Comparison of ENCODE assay signal across 8 mouse cellular contexts in the genomic region with DNA sequence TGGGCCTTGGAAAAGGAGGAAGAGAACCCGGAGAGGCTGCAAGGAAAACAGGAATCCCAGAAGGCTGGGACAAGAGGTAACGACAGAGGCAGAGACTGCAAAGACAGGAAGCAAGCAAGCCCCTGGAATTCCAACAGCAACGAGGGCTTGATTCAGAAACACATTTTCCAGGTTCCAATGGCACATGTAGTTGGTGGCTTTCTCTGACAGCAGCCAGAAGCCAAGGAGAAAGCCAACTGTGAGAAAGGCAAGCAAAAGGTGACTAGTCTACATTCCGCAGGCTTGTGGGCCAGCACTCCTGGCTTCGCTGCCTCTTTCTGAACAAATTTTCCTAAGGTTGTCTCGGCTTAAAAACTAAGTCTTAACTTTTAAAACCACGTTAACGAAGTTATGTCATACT. TPM values are rescaled to one million over a fixed set of nuclear protein-coding genes. Genes with fewer than 3 reads are reported as not detected.
A peak's percentile ranks its signal among the peaks of the same experiment; 100 is the strongest.
DNase-seq lines count a peak whose midpoint lies in the region; ATAC-seq and TF ChIP-seq lines count a peak whose summit lies in the region.

No protein-coding gene starts in this region.

- H3K36me3 ChIP-seq in forebrain, embryonic 16.5 days (ENCODE audit: control insufficient read depth, insufficient read depth): peaks cover 4% of the 10 kb centered on the region; the same call in 1 of the 2 replicates
- H3K36me3 ChIP-seq in limb, embryonic 13.5 days: peaks cover 22% of the 10 kb centered on the region
- no peaks in the 10 kb centered on the region for H3K36me3 ChIP-seq in stomach, embryonic 16.5 days (ENCODE audit: control insufficient read depth, insufficient read depth, low read length)

- DNase-seq in left cerebral cortex, adult 2 months (ENCODE audit: extremely low spot score in 1 of 2, low spot score in 2 of 2): no peak
- no peak for DNase-seq in left cerebral cortex, postnatal 10 days (ENCODE audit: extremely low spot score in 1 of 2, low spot score in 2 of 2)
- DNase-seq in brain, adult 2 months (ENCODE audit: low read depth, low spot score): peak; percentile 24
- DNase-seq in layer of hippocampus, postnatal 36 days: no peak
- DNase-seq in adrenal gland, adult 8-10 months: no peak

- 9% methylated on average over 8 of the region's 8 CpGs for WGBS in forebrain, embryonic 16.5 days
- 7% methylated on average over 8 of the region's 8 CpGs for WGBS in limb, embryonic 13.5 days
- 6% methylated on average over 8 of the region's 8 CpGs for WGBS in stomach, embryonic 16.5 days

- no peak for ATAC-seq in forebrain, embryonic 16.5 days
- no peak for ATAC-seq in limb, embryonic 13.5 days (ENCODE audit: low FRiP score, low read depth)
- no peak for ATAC-seq in stomach, embryonic 16.5 days (ENCODE audit: insufficient read depth, low FRiP score)

- H3K9me3 ChIP-seq in forebrain, embryonic 16.5 days (ENCODE audit: control insufficient read depth, low read length): no peaks in the 10 kb centered on the region
- no peaks in the 10 kb centered on the region for H3K9me3 ChIP-seq in limb, embryonic 13.5 days
- no peaks in the 10 kb centered on the region for H3K9me3 ChIP-seq in stomach, embryonic 16.5 days (replicated peaks; ENCODE audit: control insufficient read depth, low read length)

- intact Hi-C loops in left cerebral cortex, adult 2 months (cut with DNase I): loop anchor here (1.0 to 5.0 kb wide), 3 partner anchors 38 to 257 kb away; partner anchors contain the start of gene Coa7
- intact Hi-C loops in left cerebral cortex, postnatal 10 days (cut with DNase I): loop anchor here (10.0 kb wide), 1 partner anchor 136 kb away; no protein-coding TSS in a partner anchor

- peak overlapping the region; percentile 60 for H3K9ac ChIP-seq in forebrain, embryonic 16.5 days (replicated peaks; ENCODE audit: low read depth, low read length)
- H3K9ac ChIP-seq in limb, embryonic 13.5 days: peak overlapping the region; percentile 77
- H3K9ac ChIP-seq in stomach, embryonic 16.5 days (ENCODE audit: low read length): peak overlapping the region; percentile 80

- no peak for TF ChIP-seq CTCF in left cerebral cortex, adult 2 months (IDR thresholded peaks at IDR 0.05)

- peaks cover 10% of the 10 kb centered on the region for H3K4me1 ChIP-seq in forebrain, embryonic 16.5 days (replicated peaks; ENCODE audit: control insufficient read depth, insufficient read depth, low read length)
- peaks cover 14% of the 10 kb centered on the region for H3K4me1 ChIP-seq in limb, embryonic 13.5 days
- peaks cover 7% of the 10 kb centered on the region for H3K4me1 ChIP-seq in stomach, embryonic 16.5 days (ENCODE audit: control insufficient read depth, insufficient read depth, low read length)

- peak overlapping the region; percentile 92 for H3K4me2 ChIP-seq in forebrain, embryonic 16.5 days (ENCODE audit: low read length)
- peak overlapping the region; percentile 89 for H3K4me2 ChIP-seq in limb, embryonic 13.5 days (replicated peaks)
- H3K4me2 ChIP-seq in stomach, embryonic 16.5 days (ENCODE audit: low read depth, low read length): peak overlapping the region; percentile 64

- H3K27me3 ChIP-seq in forebrain, embryonic 16.5 days (replicated peaks; ENCODE audit: control insufficient read depth, insufficient read depth, low read length): no peaks in the 10 kb centered on the region
- H3K27me3 ChIP-seq in limb, embryonic 13.5 days: no peaks in the 10 kb centered on the region
- H3K27me3 ChIP-seq in stomach, embryonic 16.5 days (ENCODE audit: control insufficient read depth, insufficient read depth, low read length): no peaks in the 10 kb centered on the region

- H3K4me3 ChIP-seq in left cerebral cortex, adult 2 months: peak overlapping the region; percentile 53
- H3K4me3 ChIP-seq in forebrain, embryonic 16.5 days (replicated peaks; ENCODE audit: low read length): peak overlapping the region; percentile 64
- H3K4me3 ChIP-seq in limb, embryonic 13.5 days: peak overlapping the region; percentile 63
- H3K4me3 ChIP-seq in stomach, embryonic 16.5 days (replicated peaks; ENCODE audit: low read length): peak overlapping the region; percentile 63

- peak overlapping the region; percentile 58; the same call in 1 of the 2 replicates for H3K27ac ChIP-seq in left cerebral cortex, adult 2 months
- no peak overlapping the region for H3K27ac ChIP-seq in forebrain, embryonic 16.5 days (ENCODE audit: low read length)
- H3K27ac ChIP-seq in limb, embryonic 13.5 days: no peak overlapping the region
- peak overlapping the region; percentile 15 for H3K27ac ChIP-seq in stomach, embryonic 16.5 days (ENCODE audit: low read length)

RNA-seq across cellular contexts. Expression of gene Podn, which starts 25.5 kb away (rescaled TPM):
- 10 to 100 TPM in 1 of 2 experiments, 1 to 10 TPM in 1; 8.7 to 10.4 TPM for total RNA-seq in left cerebral cortex, adult 2 months (2021)
- 1 to 10 TPM; 4.4 to 5.8 TPM for total RNA-seq in left cerebral cortex, postnatal 10 days (2021)
- 0.35 and 0.41 TPM in 2 replicates for polyA plus RNA-seq in forebrain, embryonic 16.5 days (2015; fragmentation: Nextera tagmentation; extraction: Ambion mirVana)
- 1.0 and 1.4 TPM in 2 replicates for polyA plus RNA-seq in limb, embryonic 13.5 days (2015; fragmentation: Nextera tagmentation; extraction: Ambion mirVana)
- 1.2 and 2.4 TPM in 2 replicates for polyA plus RNA-seq in stomach, embryonic 16.5 days (2015; fragmentation: Nextera tagmentation; extraction: Ambion mirVana)
- total RNA-seq in layer of hippocampus, postnatal 36 days (2021): 1 to 10 TPM; 8.7 TPM
- total RNA-seq in adrenal gland, adult 8-10 months (2022): 10 to 100 TPM in 2 of 4 experiments, 1 to 10 TPM in 2; 7.6 to 17.0 (median 11.0) TPM

Comparison
In these comparisons a context has a peak if more than half of its experiments do, and no peak if none do; other contexts are left out.
1. H3K27ac ChIP-seq: peak in left cerebral cortex, adult 2 months (single experiment) and stomach, embryonic 16.5 days (single experiment); none in forebrain, embryonic 16.5 days (single experiment) and limb, embryonic 13.5 days (single experiment).
2. Peak in every context shown above with its lines, with median percentiles within 50 percentile points of each other: H3K4me3 ChIP-seq, H3K4me2 ChIP-seq and H3K9ac ChIP-seq.